Comparison of ENCODE assay signal across 9 mouse cellular contexts in genomic region chr2:153422051-153422450, GRCm38 (mm10).
DNase-seq lines count a peak whose midpoint lies in the region; ATAC-seq lines count a peak whose summit lies in the region.
"Had no signal": no experiment of that assay in that cellular context is flagged by ENCODE, and none has a peak within 500 bp of the region (broad histone marks: within the 10 kb centered on the region; RNA-seq: fewer than 3 reads in every experiment).

No protein-coding gene starts in this region.

- peaks cover 3% of the 10 kb centered on the region; the same call in 1 of the 2 replicates for H3K36me3 ChIP-seq in forebrain, embryonic 11.5 days (ENCODE audit: control insufficient read depth, insufficient read depth, low read length)
- peaks cover 65% of the 10 kb centered on the region for H3K36me3 ChIP-seq in limb, embryonic 12.5 days

- no peak overlapping the region for H3K9ac ChIP-seq in forebrain, embryonic 11.5 days (ENCODE audit: low read length)
- H3K9ac ChIP-seq in limb, embryonic 12.5 days (replicated peaks) = no peak overlapping the region

- no peak overlapping the region for H3K4me3 ChIP-seq in forebrain, embryonic 11.5 days (ENCODE audit: low read depth, low read length)
- no peak overlapping the region for H3K4me3 ChIP-seq in limb, embryonic 12.5 days (replicated peaks)

- no peak overlapping the region for H3K4me2 ChIP-seq in forebrain, embryonic 11.5 days (ENCODE audit: low read depth, low read length, severe bottlenecking)
- H3K4me2 ChIP-seq in limb, embryonic 12.5 days = no peak overlapping the region

- no peaks in the 10 kb centered on the region for H3K27me3 ChIP-seq in forebrain, embryonic 11.5 days (ENCODE audit: control insufficient read depth, insufficient read depth, low read length)
- H3K27me3 ChIP-seq in limb, embryonic 12.5 days = no peaks in the 10 kb centered on the region

- no peaks in the 10 kb centered on the region for H3K9me3 ChIP-seq in forebrain, embryonic 11.5 days (ENCODE audit: control insufficient read depth, low read length)
- no peaks in the 10 kb centered on the region for H3K9me3 ChIP-seq in limb, embryonic 12.5 days

- DNase-seq in layer of hippocampus, adult 9-11 months = peak; percentile 55
- DNase-seq in layer of hippocampus, adult 11-12 months (ENCODE audit: low spot score) = no peak
- no peak for DNase-seq in forebrain, embryonic 11.5 days (ENCODE audit: low spot score)
- peak; percentile 62 for DNase-seq in retina, postnatal 1 day
- DNase-seq in thymus, adult 18-20 months = no peak
- DNase-seq in ovary, postnatal 14 days (ENCODE audit: low spot score) = no peak
- no peak for DNase-seq in urinary bladder, adult 2 months (ENCODE audit: low spot score)
- DNase-seq: adrenal gland, postnatal 14 days had no signal

- peaks cover 24% of the 10 kb centered on the region for H3K4me1 ChIP-seq in forebrain, embryonic 11.5 days (replicated peaks; ENCODE audit: control insufficient read depth, insufficient read depth, low read length)
- H3K4me1 ChIP-seq in limb, embryonic 12.5 days (replicated peaks) = peaks cover 23% of the 10 kb centered on the region

- peak; percentile 78 for ATAC-seq in forebrain, embryonic 11.5 days (replicated peaks; ENCODE audit: low FRiP score)
- 0 out of 2 replicates have a peak, but pooled peaks have one; percentile 16 for ATAC-seq in limb, embryonic 12.5 days (ENCODE audit: insufficient number of reproducible peaks, insufficient read depth, low FRiP score, low TSS enrichment, low read depth)

- H3K27ac ChIP-seq in forebrain, embryonic 11.5 days (ENCODE audit: low read depth, low read length) = no peak overlapping the region
- H3K27ac ChIP-seq in limb, embryonic 12.5 days = no peak overlapping the region

- WGBS in forebrain, embryonic 11.5 days = 19% methylated on average over 5 of the region's 5 CpGs
- 29% methylated on average over 5 of the region's 5 CpGs for WGBS in limb, embryonic 12.5 days

Comparison
In these comparisons a context has a peak if more than half of its experiments do, and no peak if none do; other contexts are left out.
1. DNase-seq: peak in layer of hippocampus, adult 9-11 months (single experiment) and retina, postnatal 1 day (single experiment); none in layer of hippocampus, adult 11-12 months (single experiment), forebrain, embryonic 11.5 days (single experiment), thymus, adult 18-20 months (0 of 2), ovary, postnatal 14 days (single experiment) and urinary bladder, adult 2 months (single experiment).